Mouse (Mus musculus) T-helper 1 cell (primary cell): ENCODE measurements around the gene Tnrc18.

Source experiments
- in situ Hi-C: fragments of 300-600 bp; cut with MboI, MseI; formaldehyde crosslinking; loops from one replicate; pipeline ENCODE4 v1.15.1; 2025; ENCODE audit warnings: high pct_unique_total_duplicates

Gene Tnrc18

GRCm38 (mm10) chr5:142823096-142824062 is 5.9 kb upstream of the Tnrc18 start:
- in situ Hi-C loops, result no loop called here

GRCm38 (mm10) chr5:142822286-142823095 is 5.0 kb upstream of the Tnrc18 start:
- in situ Hi-C loops, result no loop called here

- in situ Hi-C loops, result no loop called here
Observed at GRCm38 (mm10) chr5:142821974-142822285, 4.5 kb upstream of the Tnrc18 start.

GRCm38 (mm10) chr5:142821266-142821973 is 4.0 kb upstream of the Tnrc18 start:
- in situ Hi-C loops, result no loop called here

- in situ Hi-C loops, result no loop called here
Observed at GRCm38 (mm10) chr5:142820276-142821265, 3.1 kb upstream of the Tnrc18 start.

- in situ Hi-C loops, result no loop called here
Observed at GRCm38 (mm10) chr5:142819385-142820275, 2.2 kb upstream of the Tnrc18 start.

GRCm38 (mm10) chr5:142818435-142819360 is 1.2 kb upstream of the Tnrc18 start:
- in situ Hi-C loops, result no loop called here

- in situ Hi-C loops, result no loop called here
Observed at GRCm38 (mm10) chr5:142816811-142817523, 495 bp downstream of the Tnrc18 start.

- in situ Hi-C loops, result no loop called here
Observed at GRCm38 (mm10) chr5:142816031-142816810, 1.2 kb downstream of the Tnrc18 start.

GRCm38 (mm10) chr5:142815421-142816001 is 2.0 kb downstream of the Tnrc18 start:
- in situ Hi-C loops, result no loop called here

GRCm38 (mm10) chr5:142814711-142815420 is 2.6 kb downstream of the Tnrc18 start:
- in situ Hi-C loops, result no loop called here

- in situ Hi-C loops, result no loop called here
Observed at GRCm38 (mm10) chr5:142814161-142814651, 3.3 kb downstream of the Tnrc18 start.

GRCm38 (mm10) chr5:142813722-142814111 is 3.7 kb downstream of the Tnrc18 start:
- in situ Hi-C loops, result no loop called here

- in situ Hi-C loops, result no loop called here
Observed at GRCm38 (mm10) chr5:142812976-142813721, 4.3 kb downstream of the Tnrc18 start.

- in situ Hi-C loops, result no loop called here
Observed at GRCm38 (mm10) chr5:142812621-142812975, 4.9 kb downstream of the Tnrc18 start.
